Mouse (Mus musculus): ENCODE results near the gene Ccdc171. TPM values are rescaled to one million over a fixed set of nuclear protein-coding genes. Genes with fewer than 3 reads are reported as not detected.
"Not testable (repeated sequence)": the region's sequence is repeated elsewhere in the genome, so short reads cannot be mapped to it uniquely, and the experiment has no call there.

Gene Ccdc171
- polyA plus RNA-seq, 1 experiment from 2014 or later = 2.9 TPM

- no peak overlapping the region; the same call in 1 of the 2 replicates for H3K4me2 ChIP-seq
- no peak overlapping the region for H3K9ac ChIP-seq
- H3K27ac ChIP-seq (replicated peaks) = no peak overlapping the region
- H3K4me3 ChIP-seq = no peak overlapping the region
- H3K27me3 ChIP-seq = no peaks in the 10 kb centered on the region
- peaks cover 25% of the 10 kb centered on the region for H3K4me1 ChIP-seq (replicated peaks)
- 56% methylated on average over 6 of the region's 6 CpGs for WGBS
- ATAC-seq (ENCODE audit: low read depth) = no peak
- no peaks in the 10 kb centered on the region for H3K36me3 ChIP-seq
- no peaks in the 10 kb centered on the region for H3K9me3 ChIP-seq
Measured at GRCm38 (mm10) chr4:83526988-83527334, 1.6 kb downstream of the Ccdc171 start.

GRCm38 (mm10) chr4:83527921-83528320 is 2.6 kb downstream of the Ccdc171 start:
- ATAC-seq (ENCODE audit: low read depth) = no peak
- H3K4me3 ChIP-seq = no peak overlapping the region
- no peaks in the 10 kb centered on the region for H3K36me3 ChIP-seq
- no peak overlapping the region for H3K9ac ChIP-seq
- H3K4me1 ChIP-seq (replicated peaks) = peaks cover 25% of the 10 kb centered on the region
- H3K9me3 ChIP-seq = no peaks in the 10 kb centered on the region
- no peak overlapping the region for H3K4me2 ChIP-seq
- no peaks in the 10 kb centered on the region for H3K27me3 ChIP-seq
- no peak overlapping the region for H3K27ac ChIP-seq (replicated peaks)

GRCm38 (mm10) chr4:83530060-83530459 is 4.7 kb downstream of the Ccdc171 start:
- not testable (repeated sequence) for H3K27ac ChIP-seq (replicated peaks); H3K4me2 ChIP-seq; ATAC-seq (ENCODE audit: low read depth); H3K9ac ChIP-seq; H3K4me3 ChIP-seq; H3K27me3 ChIP-seq; H3K36me3 ChIP-seq; H3K9me3 ChIP-seq
- WGBS = 69% methylated on average over 4 of the region's 4 CpGs
- peaks cover 14% of the 10 kb centered on the region for H3K4me1 ChIP-seq (replicated peaks)

- H3K36me3 ChIP-seq = no peaks in the 10 kb centered on the region
- WGBS = 61% methylated on average over 9 of the region's 9 CpGs
- no peak overlapping the region for H3K4me2 ChIP-seq
- H3K9me3 ChIP-seq = no peaks in the 10 kb centered on the region
- no peak overlapping the region for H3K27ac ChIP-seq (replicated peaks)
- H3K9ac ChIP-seq = no peak overlapping the region
- H3K4me3 ChIP-seq = no peak overlapping the region
- 0 out of 2 replicates have a peak, but pooled peaks cover 4% of the 10 kb centered on the region for H3K4me1 ChIP-seq (replicated peaks)
- no peaks in the 10 kb centered on the region for H3K27me3 ChIP-seq
- no peak for ATAC-seq (ENCODE audit: low read depth)
Measured at GRCm38 (mm10) chr4:83533168-83533911, 8.0 kb downstream of the Ccdc171 start.

GRCm38 (mm10) chr4:83534024-83534423 is 8.7 kb downstream of the Ccdc171 start:
- WGBS = 35% methylated on average over 7 of the region's 7 CpGs
- Histone ChIP-seq H3K4me1 (replicated peaks) (0 out of 2 replicates have a peak, but pooled peaks cover 4% of the 10 kb centered on the region), H3K4me2 (no peak overlapping the region), H3K27me3 (no peaks in the 10 kb centered on the region), H3K9me3 (no peaks in the 10 kb centered on the region), H3K4me3 (no peak overlapping the region), H3K27ac (replicated peaks) (no peak overlapping the region), H3K36me3 (no peaks in the 10 kb centered on the region), H3K9ac (no peak overlapping the region)
- ATAC-seq (ENCODE audit: low read depth) = no peak

- no peaks in the 10 kb centered on the region for H3K4me1 ChIP-seq (replicated peaks)
- no peak overlapping the region for H3K27ac ChIP-seq (replicated peaks)
- no peaks in the 10 kb centered on the region for H3K9me3 ChIP-seq
- WGBS = 71% methylated on average over 18 of the region's 18 CpGs
- no peaks in the 10 kb centered on the region for H3K36me3 ChIP-seq
- no peak for ATAC-seq (ENCODE audit: low read depth)
- H3K4me2 ChIP-seq = no peak overlapping the region
- H3K27me3 ChIP-seq = no peaks in the 10 kb centered on the region
- H3K9ac ChIP-seq = no peak overlapping the region
- no peak overlapping the region for H3K4me3 ChIP-seq
Measured at GRCm38 (mm10) chr4:83549501-83549900, 24.2 kb downstream of the Ccdc171 start.

GRCm38 (mm10) chr4:83567190-83568113 is 42.1 kb downstream of the Ccdc171 start:
- peak; percentile 23; the same call in 1 of the 2 replicates for ATAC-seq (ENCODE audit: low read depth)
- Histone ChIP-seq H3K27ac (replicated peaks) (no peak overlapping the region), H3K9me3 (no peaks in the 10 kb centered on the region), H3K36me3 (no peaks in the 10 kb centered on the region), H3K27me3 (no peaks in the 10 kb centered on the region), H3K4me2 (peak overlapping the region; percentile 39), H3K4me3 (no peak overlapping the region), H3K4me1 (replicated peaks) (no peaks in the 10 kb centered on the region; the same call in 1 of the 2 replicates), H3K9ac (no peak overlapping the region)
- 27% methylated on average over 13 of the region's 13 CpGs for WGBS

- not testable (repeated sequence) for H3K27ac ChIP-seq (replicated peaks); H3K36me3 ChIP-seq; H3K9me3 ChIP-seq; ATAC-seq (ENCODE audit: low read depth); H3K9ac ChIP-seq; H3K4me3 ChIP-seq; H3K4me1 ChIP-seq (replicated peaks); H3K27me3 ChIP-seq
- 6% methylated on average over 9 of the region's 9 CpGs for WGBS
- H3K4me2 ChIP-seq = peak overlapping the region; percentile 39
Measured at GRCm38 (mm10) chr4:83568145-83568544, 42.8 kb downstream of the Ccdc171 start.

- peak; percentile 27; the same call in 1 of the 2 replicates for ATAC-seq (ENCODE audit: low read depth)
- 69% methylated on average over 6 of the region's 6 CpGs for WGBS
Measured at GRCm38 (mm10) chr4:83570569-83570968, 45.2 kb downstream of the Ccdc171 start.

GRCm38 (mm10) chr4:83571033-83571432 is 45.7 kb downstream of the Ccdc171 start:
- no peak overlapping the region for H3K4me3 ChIP-seq
- H3K27me3 ChIP-seq = no peaks in the 10 kb centered on the region
- H3K9me3 ChIP-seq = peaks cover 8% of the 10 kb centered on the region; the same call in 1 of the 2 replicates
- ATAC-seq (ENCODE audit: low read depth) = no peak
- WGBS = 88% methylated on average over 5 of the region's 5 CpGs
- no peak overlapping the region for H3K9ac ChIP-seq
- no peak overlapping the region for H3K4me2 ChIP-seq
- no peak overlapping the region for H3K27ac ChIP-seq (replicated peaks)
- H3K36me3 ChIP-seq = peaks cover 4% of the 10 kb centered on the region; the same call in 1 of the 2 replicates
- no peaks in the 10 kb centered on the region; the same call in 1 of the 2 replicates for H3K4me1 ChIP-seq (replicated peaks)

More at GRCm38 (mm10) chr4:83570569-83570968, 45.2 kb downstream of the Ccdc171 start:
- Histone ChIP-seq H3K9me3 (peaks cover 8% of the 10 kb centered on the region; the same call in 1 of the 2 replicates), H3K4me2 (no peak overlapping the region), H3K4me3 (no peak overlapping the region), H3K27ac (replicated peaks) (no peak overlapping the region), H3K4me1 (replicated peaks) (no peaks in the 10 kb centered on the region; the same call in 1 of the 2 replicates), H3K36me3 (peaks cover 4% of the 10 kb centered on the region; the same call in 1 of the 2 replicates), H3K27me3 (no peaks in the 10 kb centered on the region), H3K9ac (no peak overlapping the region)

GRCm38 (mm10) chr4:83572521-83572920 is 47.2 kb downstream of the Ccdc171 start:
- 70% methylated on average over 6 of the region's 6 CpGs for WGBS
- no peak for ATAC-seq (ENCODE audit: low read depth)
- H3K27ac ChIP-seq (replicated peaks) = no peak overlapping the region
- H3K9ac ChIP-seq = no peak overlapping the region
- H3K4me3 ChIP-seq = no peak overlapping the region
- H3K4me1 ChIP-seq (replicated peaks) = no peaks in the 10 kb centered on the region; the same call in 1 of the 2 replicates
- no peaks in the 10 kb centered on the region for H3K27me3 ChIP-seq
- H3K9me3 ChIP-seq = peaks cover 8% of the 10 kb centered on the region; the same call in 1 of the 2 replicates
- H3K36me3 ChIP-seq = peaks cover 4% of the 10 kb centered on the region; the same call in 1 of the 2 replicates
- H3K4me2 ChIP-seq = no peak overlapping the region

GRCm38 (mm10) chr4:83576315-83576714 is 51.0 kb downstream of the Ccdc171 start:
- peaks cover 4% of the 10 kb centered on the region; the same call in 1 of the 2 replicates for H3K36me3 ChIP-seq
- WGBS = 66% methylated on average over 3 of the region's 3 CpGs
- H3K4me2 ChIP-seq = no peak overlapping the region
- H3K9me3 ChIP-seq = peaks cover 8% of the 10 kb centered on the region; the same call in 1 of the 2 replicates
- H3K4me1 ChIP-seq (replicated peaks) = no peaks in the 10 kb centered on the region
- no peak overlapping the region for H3K27ac ChIP-seq (replicated peaks)
- H3K4me3 ChIP-seq = no peak overlapping the region
- no peaks in the 10 kb centered on the region for H3K27me3 ChIP-seq
- no peak overlapping the region for H3K9ac ChIP-seq
- ATAC-seq (ENCODE audit: low read depth) = no peak
